Mouse (Mus musculus): ENCODE results near the gene Tsen54. TPM values are rescaled to one million over a fixed set of nuclear protein-coding genes. Genes with fewer than 3 reads are reported as not detected.

The Tsen54 gene
- polyA plus RNA-seq, 2 experiments: 9.7 to 12.9 TPM

DNA sequence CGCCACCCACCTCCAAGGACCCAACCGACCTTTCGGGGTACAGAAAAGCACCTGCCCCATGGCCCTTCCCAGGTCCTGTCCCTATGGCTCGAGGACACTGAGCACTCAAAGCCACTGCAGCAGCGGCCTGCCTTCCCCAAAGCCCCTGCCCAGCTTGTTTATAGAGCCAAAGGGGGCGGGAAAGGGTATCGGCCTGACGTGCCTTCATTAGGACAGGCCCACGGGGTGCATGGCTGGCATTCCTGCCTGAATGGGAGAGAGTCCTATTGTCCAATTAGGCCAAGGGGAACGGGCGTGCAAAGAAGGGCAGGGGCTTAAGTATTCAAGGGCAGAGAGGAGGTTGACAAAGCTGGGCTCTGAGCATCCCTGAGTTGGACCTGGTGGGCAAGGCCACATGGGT lies 6.6 kb upstream of the Tsen54 start:
- Histone ChIP-seq H3K4me2 (ENCODE audit: low read depth) (no peak overlapping the region), H3K4me1 (replicated peaks; ENCODE audit: control insufficient read depth in 2 of 2, insufficient read depth in 2 of 2, low read length in 1 of 2) (peaks cover 33 to 45% of the 10 kb centered on the region in 2 experiments), H3K9me3 (ENCODE audit: control insufficient read depth, low read length) (no peaks in the 10 kb centered on the region), H3K36me3 (replicated peaks; ENCODE audit: control insufficient read depth, insufficient read depth, low read depth) (peaks cover 10% of the 10 kb centered on the region), H3K9ac (replicated peaks) (no peak overlapping the region), H3K27me3 (ENCODE audit: control insufficient read depth, insufficient read depth, low read length) (no peaks in the 10 kb centered on the region), H3K27ac (no peak overlapping the region), H3K4me3 (ENCODE audit: insufficient read depth in 1 of 2, low read depth in 2 of 2, low read length in 2 of 2) (no peak overlapping the region)
- DNase-seq (ENCODE audit: low read depth in 3 of 3, low spot score in 3 of 3): no peak
- WGBS (ENCODE audit: insufficient replicate concordance): 81% methylated on average over 11 of the region's 11 CpGs
- TF ChIP-seq EP300 (IDR thresholded peaks at IDR 0.05; ENCODE audit: low read depth) (no peak), CTCF (IDR thresholded peaks at IDR 0.05; ENCODE audit: low read depth) (no peak)
- no peak for ATAC-seq (ENCODE audit: insufficient read depth)

DNA sequence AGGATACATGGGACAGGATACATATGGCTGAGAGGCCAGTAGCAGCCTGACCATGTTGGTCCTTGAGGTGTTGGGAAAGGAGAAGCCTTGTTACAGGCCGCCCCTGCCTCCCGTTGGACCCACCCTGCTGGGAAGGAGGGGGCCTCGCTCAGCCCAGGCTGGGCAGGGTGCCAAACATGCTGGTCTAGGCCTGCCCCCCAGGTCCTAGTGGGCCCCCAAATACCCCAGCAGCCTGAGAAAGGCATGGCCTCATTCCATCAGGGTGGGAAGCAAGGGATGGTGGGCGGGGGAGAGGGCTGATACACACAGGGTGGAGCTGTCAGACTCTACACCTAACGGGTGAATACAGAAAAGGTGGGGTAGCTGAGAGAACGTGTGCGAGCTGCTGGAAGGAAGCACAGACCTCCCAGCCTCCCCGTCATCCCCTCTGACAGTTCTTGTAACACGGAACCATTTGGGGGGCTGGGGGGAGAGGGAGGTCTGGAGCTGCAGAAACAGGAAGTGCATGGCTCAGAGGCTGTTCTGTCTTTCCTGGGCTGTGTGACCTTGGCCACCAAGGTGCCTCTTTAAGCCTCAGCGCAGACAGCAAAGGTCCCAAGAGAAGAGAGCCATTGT lies 5.7 kb upstream of the Tsen54 start:
- Histone ChIP-seq H3K9me3 (ENCODE audit: control insufficient read depth, low read length) (no peaks in the 10 kb centered on the region), H3K36me3 (replicated peaks; ENCODE audit: control insufficient read depth, insufficient read depth, low read depth) (peaks cover 2% of the 10 kb centered on the region), H3K4me1 (replicated peaks; ENCODE audit: control insufficient read depth in 2 of 2, insufficient read depth in 2 of 2, low read length in 1 of 2) (peaks cover 33 to 44% of the 10 kb centered on the region in 2 experiments), H3K4me3 (ENCODE audit: insufficient read depth in 1 of 2, low read depth in 2 of 2, low read length in 2 of 2) (no peak overlapping the region), H3K27me3 (ENCODE audit: control insufficient read depth, insufficient read depth, low read length) (no peaks in the 10 kb centered on the region), H3K9ac (replicated peaks) (peak overlapping the region; percentile 25; the same call in 1 of the 2 replicates), H3K4me2 (ENCODE audit: low read depth) (no peak overlapping the region), H3K27ac (no peak overlapping the region)
- DNase-seq (ENCODE audit: low read depth in 3 of 3, low spot score in 3 of 3) (no peak), ATAC-seq (ENCODE audit: insufficient read depth) (no peak)
- 32% methylated on average over 10 of the region's 10 CpGs for WGBS (ENCODE audit: insufficient replicate concordance)
- TF ChIP-seq CTCF (IDR thresholded peaks at IDR 0.05; ENCODE audit: low read depth) (peak; percentile 7; the same call in 1 of the 2 replicates), EP300 (IDR thresholded peaks at IDR 0.05; ENCODE audit: low read depth) (no peak)

GRCm38 (mm10) chr11:115809311-115809781 lies 5.2 kb upstream of the Tsen54 start:
- Histone ChIP-seq H3K36me3 (replicated peaks; ENCODE audit: control insufficient read depth, insufficient read depth, low read depth) (no peaks in the 10 kb centered on the region; the same call in none of the 2 replicates), H3K27ac (no peak overlapping the region), H3K9ac (replicated peaks) (no peak overlapping the region), H3K9me3 (ENCODE audit: control insufficient read depth, low read length) (no peaks in the 10 kb centered on the region), H3K27me3 (ENCODE audit: control insufficient read depth, insufficient read depth, low read length) (no peaks in the 10 kb centered on the region), H3K4me2 (ENCODE audit: low read depth) (no peak overlapping the region), H3K4me1 (replicated peaks; ENCODE audit: control insufficient read depth in 2 of 2, insufficient read depth in 2 of 2, low read length in 1 of 2) (peaks cover 34 to 43% of the 10 kb centered on the region in 2 experiments), H3K4me3 (ENCODE audit: insufficient read depth in 1 of 2, low read depth in 2 of 2, low read length in 2 of 2) (no peak overlapping the region)
- no peak for DNase-seq (ENCODE audit: low read depth in 3 of 3, low spot score in 3 of 3)
- ATAC-seq (ENCODE audit: insufficient read depth): no peak
- TF ChIP-seq CTCF (IDR thresholded peaks at IDR 0.05; ENCODE audit: low read depth) (0 out of 2 replicates have a peak, but pooled peaks have one; percentile 0), EP300 (IDR thresholded peaks at IDR 0.05; ENCODE audit: low read depth) (no peak)
- 62% methylated on average over 8 of the region's 8 CpGs for WGBS (ENCODE audit: insufficient replicate concordance)

DNA sequence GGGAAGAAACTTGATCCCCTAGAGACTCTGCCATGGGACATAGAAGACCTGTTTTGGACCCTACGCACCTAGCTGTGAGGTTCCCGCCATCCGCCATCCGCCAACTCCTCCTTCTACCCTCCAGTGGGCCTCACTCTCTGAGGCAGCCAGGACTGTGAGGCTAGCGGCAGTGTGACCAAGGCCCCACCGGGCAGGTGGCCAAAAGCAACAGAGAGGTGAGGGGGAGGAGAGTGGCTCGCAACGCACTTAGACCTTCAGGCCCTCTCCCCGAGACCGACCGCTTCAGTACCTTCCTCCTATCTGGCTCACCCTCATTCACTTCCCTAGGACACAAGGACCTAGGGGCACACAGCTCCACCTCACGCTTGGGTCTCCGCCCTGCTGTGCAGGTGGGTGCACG lies 4.1 kb upstream of the Tsen54 start:
- Histone ChIP-seq H3K36me3 (replicated peaks; ENCODE audit: control insufficient read depth, insufficient read depth, low read depth) (no peaks in the 10 kb centered on the region; the same call in none of the 2 replicates), H3K4me1 (replicated peaks; ENCODE audit: control insufficient read depth in 2 of 2, insufficient read depth in 2 of 2, low read length in 1 of 2) (peaks cover 27 to 37% of the 10 kb centered on the region in 2 experiments), H3K9ac (replicated peaks) (no peak overlapping the region), H3K4me3 (ENCODE audit: insufficient read depth in 1 of 2, low read depth in 2 of 2, low read length in 2 of 2) (no peak overlapping the region), H3K4me2 (ENCODE audit: low read depth) (peak overlapping the region; percentile 15; the same call in 1 of the 2 replicates), H3K27me3 (ENCODE audit: control insufficient read depth, insufficient read depth, low read length) (no peaks in the 10 kb centered on the region), H3K9me3 (ENCODE audit: control insufficient read depth, low read length) (no peaks in the 10 kb centered on the region), H3K27ac (no peak overlapping the region)
- 76% methylated on average over 14 of the region's 14 CpGs for WGBS (ENCODE audit: insufficient replicate concordance)
- DNase-seq (ENCODE audit: low read depth in 3 of 3, low spot score in 3 of 3) (no peak), ATAC-seq (ENCODE audit: insufficient read depth) (no peak)
- TF ChIP-seq CTCF (IDR thresholded peaks at IDR 0.05; ENCODE audit: low read depth) (no peak), EP300 (IDR thresholded peaks at IDR 0.05; ENCODE audit: low read depth) (no peak)

GRCm38 (mm10) chr11:115811381-115812093 lies 3.0 kb upstream of the Tsen54 start:
- ATAC-seq (ENCODE audit: insufficient read depth): no peak
- Histone ChIP-seq H3K9me3 (ENCODE audit: control insufficient read depth, low read length) (no peaks in the 10 kb centered on the region), H3K4me2 (ENCODE audit: low read depth) (peak overlapping the region; percentile 99), H3K27ac (no peak overlapping the region), H3K4me3 (ENCODE audit: insufficient read depth in 1 of 2, low read depth in 2 of 2, low read length in 2 of 2) (peak overlapping the region in 1 of 2 experiments; percentile 72; a peak in 2 of 4 replicates), H3K9ac (replicated peaks) (no peak overlapping the region), H3K27me3 (ENCODE audit: control insufficient read depth, insufficient read depth, low read length) (no peaks in the 10 kb centered on the region), H3K4me1 (replicated peaks; ENCODE audit: control insufficient read depth in 2 of 2, insufficient read depth in 2 of 2, low read length in 1 of 2) (peaks cover 23 to 32% of the 10 kb centered on the region in 2 experiments), H3K36me3 (replicated peaks; ENCODE audit: control insufficient read depth, insufficient read depth, low read depth) (no peaks in the 10 kb centered on the region; the same call in none of the 2 replicates)
- WGBS (ENCODE audit: insufficient replicate concordance): 82% methylated on average over 20 of the region's 20 CpGs
- TF ChIP-seq EP300 (IDR thresholded peaks at IDR 0.05; ENCODE audit: low read depth): no peak
- no peak for TF ChIP-seq CTCF (IDR thresholded peaks at IDR 0.05; ENCODE audit: low read depth)
- no peak for DNase-seq (ENCODE audit: low read depth in 3 of 3, low spot score in 3 of 3)
